In the genomic region with DNA sequence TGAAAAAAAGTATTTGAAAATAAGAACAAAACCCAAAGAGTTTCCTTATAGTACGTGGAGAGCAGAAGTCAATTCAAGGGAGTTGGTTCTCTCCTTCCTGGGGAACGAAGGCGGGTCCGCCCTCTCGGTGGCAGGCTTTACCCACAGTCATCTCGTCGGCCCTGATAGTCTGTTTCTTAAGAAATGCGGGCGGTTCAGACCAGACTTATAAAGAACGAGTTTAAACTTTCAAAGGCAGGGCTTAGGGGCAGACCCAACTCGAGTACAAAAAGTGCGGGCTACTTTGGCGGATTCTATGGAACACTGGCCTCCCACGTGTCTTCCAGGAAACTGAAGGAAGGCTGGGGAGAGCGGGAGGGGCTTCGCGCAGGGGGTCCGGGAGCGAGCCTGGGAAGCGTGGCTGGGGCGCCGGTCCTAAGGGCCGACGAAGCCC, we compare ENCODE assay signal across 1 mouse cellular context.
A peak's percentile ranks its signal among the peaks of the same experiment; 100 is the strongest.
TF ChIP-seq lines count a peak whose summit lies in the region.

No protein-coding gene starts in this region.

TF ChIP-seq in CH12.LX, 34 proteins besides CTCF, POLR2A, EP300 and RAD21 (continued from another document):
- 0 out of 2 replicates have a peak, but pooled peaks have one; percentile 21 for TF ChIP-seq KAT2A (IDR thresholded peaks at IDR 0.05; ENCODE audit: insufficient replicate concordance, low read length)
- peak; percentile 89 for TF ChIP-seq MAX (IDR thresholded peaks at IDR 0.05; ENCODE audit: low read length)
- no peak for TF ChIP-seq PAX5 (IDR thresholded peaks at IDR 0.05; ENCODE audit: low read length)
- TF ChIP-seq TBP (conservative IDR thresholded peaks at IDR 0.05; ENCODE audit: low read depth, low read length): 0 out of 2 replicates have a peak, but pooled peaks have one; percentile 45
- no peak for TF ChIP-seq ZKSCAN1 (IDR thresholded peaks at IDR 0.05; ENCODE audit: borderline replicate concordance, low read depth, low read length)
- TF ChIP-seq RCOR1 (conservative IDR thresholded peaks at IDR 0.05; ENCODE audit: low read depth, low read length): no peak
- peak; percentile 19; the same call in 1 of the 2 replicates for TF ChIP-seq ELF1 (IDR thresholded peaks at IDR 0.05; ENCODE audit: low read depth, low read length)
- no peak for TF ChIP-seq CHD2 (IDR thresholded peaks at IDR 0.05; ENCODE audit: low read length)
- TF ChIP-seq MAFK (IDR thresholded peaks at IDR 0.05; ENCODE audit: insufficient replicate concordance, low read length): no peak
- no peak for TF ChIP-seq NRF1 (IDR thresholded peaks at IDR 0.05; ENCODE audit: low read depth, low read length)
- TF ChIP-seq ZNF384 (IDR thresholded peaks at IDR 0.05; ENCODE audit: low read depth, low read length): no peak
- TF ChIP-seq NELFE (IDR thresholded peaks at IDR 0.05; ENCODE audit: low read depth, low read length): peak; percentile 13; the same call in 1 of the 2 replicates
- TF ChIP-seq MXI1 (IDR thresholded peaks at IDR 0.05; ENCODE audit: low read depth, low read length): peak; percentile 96
- TF ChIP-seq CHD1 (IDR thresholded peaks at IDR 0.05; ENCODE audit: low read depth, low read length): peak; percentile 64; the same call in 1 of the 2 replicates
- TF ChIP-seq MAZ (IDR thresholded peaks at IDR 0.05; ENCODE audit: low read depth, low read length): no peak
- TF ChIP-seq USF1 (IDR thresholded peaks at IDR 0.05; ENCODE audit: low read depth, low read length): no peak
- no peak for TF ChIP-seq ZC3H11A (IDR thresholded peaks at IDR 0.05; ENCODE audit: low read depth, low read length)
- TF ChIP-seq E2F4 (IDR thresholded peaks at IDR 0.05; ENCODE audit: insufficient replicate concordance, low read depth, low read length): no peak
- no peak for TF ChIP-seq JUND (conservative IDR thresholded peaks at IDR 0.05; ENCODE audit: low read depth, low read length)
- TF ChIP-seq MYC (IDR thresholded peaks at IDR 0.05; ENCODE audit: low read depth, low read length): peak; percentile 91; the same call in 1 of the 2 replicates
- no peak; the same call in 1 of the 2 replicates for TF ChIP-seq JUN (IDR thresholded peaks at IDR 0.05; ENCODE audit: insufficient read depth, low read depth, low read length)
- TF ChIP-seq SMC3 (IDR thresholded peaks at IDR 0.05; ENCODE audit: low read depth, low read length): peak; percentile 55
- peak; percentile 86; the same call in 1 of the 2 replicates for TF ChIP-seq POLR2AphosphoS2 (IDR thresholded peaks at IDR 0.05; ENCODE audit: low read depth, low read length)
- peak; percentile 28; the same call in 1 of the 2 replicates for TF ChIP-seq MEF2A (IDR thresholded peaks at IDR 0.05; ENCODE audit: borderline replicate concordance, low read depth, low read length)
TF ChIP-seq in CH12.LX: peak in this region for 13.
